ENCODE assay signal across 7 mouse cellular contexts in genomic region chr11:3912100-3912874, GRCm38 (mm10). TPM values are rescaled to one million over a fixed set of nuclear protein-coding genes. Genes with fewer than 3 reads are reported as not detected.
DNase-seq lines count a peak whose midpoint lies in the region; ATAC-seq and TF ChIP-seq lines count a peak whose summit lies in the region.

No protein-coding gene starts in this region.

- no peaks in the 10 kb centered on the region for H3K9me3 ChIP-seq in heart, embryonic 11.5 days (replicated peaks; ENCODE audit: control insufficient read depth, low read length)
- H3K9me3 ChIP-seq in limb, embryonic 11.5 days (ENCODE audit: control insufficient read depth, low read length): no peaks in the 10 kb centered on the region
- H3K9me3 ChIP-seq in midbrain, postnatal 0 days (ENCODE audit: low read length): no peaks in the 10 kb centered on the region

- TF ChIP-seq CTCF in brain, embryonic 14.5 days (IDR thresholded peaks at IDR 0.05; ENCODE audit: borderline replicate concordance, extremely low read depth, insufficient read depth, insufficient read length): no peak
- no peak for TF ChIP-seq CTCF in midbrain, postnatal 0 days (IDR thresholded peaks at IDR 0.05)

- H3K27ac ChIP-seq in heart, embryonic 11.5 days (ENCODE audit: low read depth, low read length): no peak overlapping the region
- no peak overlapping the region for H3K27ac ChIP-seq in limb, embryonic 11.5 days (replicated peaks; ENCODE audit: low read depth, low read length)
- H3K27ac ChIP-seq in midbrain, postnatal 0 days (ENCODE audit: low read depth, low read length): peak overlapping the region; percentile 82

- no peak for ATAC-seq in heart, embryonic 11.5 days (replicated peaks; ENCODE audit: insufficient number of reproducible peaks, low FRiP score, low TSS enrichment)
- ATAC-seq in limb, embryonic 11.5 days (ENCODE audit: insufficient number of reproducible peaks, low FRiP score, low TSS enrichment, low read depth): no peak
- no peak for ATAC-seq in midbrain, postnatal 0 days (ENCODE audit: low FRiP score)

- no peak for TF ChIP-seq POLR2A in brain, embryonic 14.5 days (IDR thresholded peaks at IDR 0.05; ENCODE audit: borderline replicate concordance, extremely low read depth, insufficient read depth, insufficient read length, poor library complexity, severe bottlenecking)

- H3K4me1 ChIP-seq in heart, embryonic 11.5 days (ENCODE audit: control insufficient read depth, insufficient read depth, low read length): peaks cover 33% of the 10 kb centered on the region
- peaks cover 8% of the 10 kb centered on the region for H3K4me1 ChIP-seq in limb, embryonic 11.5 days (ENCODE audit: control insufficient read depth, insufficient read depth, low read length)
- peaks cover 32% of the 10 kb centered on the region for H3K4me1 ChIP-seq in midbrain, postnatal 0 days (ENCODE audit: insufficient read depth, low read length)

- 27% methylated on average over 19 of the region's 19 CpGs for WGBS in heart, embryonic 11.5 days (ENCODE audit: insufficient replicate concordance)
- 26% methylated on average over 19 of the region's 19 CpGs for WGBS in limb, embryonic 11.5 days
- 7% methylated on average over 19 of the region's 19 CpGs for WGBS in midbrain, postnatal 0 days

- intact Hi-C loops in left cerebral cortex, postnatal 25 days (cut with DNase I): no loop called here

- 0 out of 2 replicates have a peak, but pooled peaks cover 7% of the 10 kb centered on the region for H3K27me3 ChIP-seq in heart, embryonic 11.5 days (ENCODE audit: control insufficient read depth, insufficient read depth, low read length)
- peaks cover 11% of the 10 kb centered on the region for H3K27me3 ChIP-seq in limb, embryonic 11.5 days (ENCODE audit: control insufficient read depth, insufficient read depth, low read length)
- H3K27me3 ChIP-seq in midbrain, postnatal 0 days (ENCODE audit: insufficient read depth, low read length): no peaks in the 10 kb centered on the region

- no peaks in the 10 kb centered on the region for H3K36me3 ChIP-seq in heart, embryonic 11.5 days (ENCODE audit: control insufficient read depth, insufficient read depth, low read length)
- H3K36me3 ChIP-seq in limb, embryonic 11.5 days (ENCODE audit: control insufficient read depth, insufficient read depth, low read length): no peaks in the 10 kb centered on the region
- H3K36me3 ChIP-seq in midbrain, postnatal 0 days (ENCODE audit: insufficient read depth, low read length): peaks cover 5% of the 10 kb centered on the region; the same call in 1 of the 2 replicates

- peak overlapping the region; percentile 65 for H3K4me3 ChIP-seq in heart, embryonic 11.5 days (ENCODE audit: low read depth, low read length)
- H3K4me3 ChIP-seq in limb, embryonic 11.5 days (ENCODE audit: low read depth, low read length): peak overlapping the region; percentile 45
- peak overlapping the region; percentile 56 for H3K4me3 ChIP-seq in midbrain, postnatal 0 days (ENCODE audit: low read depth, low read length)

- H3K9ac ChIP-seq in heart, embryonic 11.5 days (ENCODE audit: low read depth, low read length): peak overlapping the region; percentile 71
- 0 out of 2 replicates have a peak overlapping the region, but pooled peaks have one; percentile 22 for H3K9ac ChIP-seq in limb, embryonic 11.5 days (ENCODE audit: low read length)
- H3K9ac ChIP-seq in midbrain, postnatal 0 days (replicated peaks; ENCODE audit: low read length, poor library complexity, severe bottlenecking): peak overlapping the region; percentile 76

- peak; percentile 54 to 59 for DNase-seq in left cerebral cortex, postnatal 25 days (ENCODE audit: low spot score in 2 of 2)
- no peak for DNase-seq in left cerebral cortex, adult 8-10 months (ENCODE audit: low spot score in 2 of 2)
- peak; percentile 89 for DNase-seq in brain, embryonic 14.5 days (ENCODE audit: low read depth)
- peak; percentile 44 for DNase-seq in limb, embryonic 11.5 days (ENCODE audit: low spot score)
- peak; percentile 65 for DNase-seq in midbrain, postnatal 0 days (ENCODE audit: low spot score)
- DNase-seq in urinary bladder, adult 2 months (ENCODE audit: low spot score): no peak

- peak overlapping the region; percentile 96 for H3K4me2 ChIP-seq in heart, embryonic 11.5 days
- peak overlapping the region; percentile 83 for H3K4me2 ChIP-seq in limb, embryonic 11.5 days (ENCODE audit: low read depth, severe bottlenecking)
- H3K4me2 ChIP-seq in midbrain, postnatal 0 days (ENCODE audit: low read depth, low read length, poor library complexity, severe bottlenecking): peak overlapping the region; percentile 95

RNA-seq across cellular contexts. Expression of gene Slc35e4, which starts 2.2 kb away (rescaled TPM):
- total RNA-seq in left cerebral cortex, postnatal 25 days (2021): 10 to 100 TPM; 17.9 to 20.5 TPM
- total RNA-seq in left cerebral cortex, adult 8-10 months (2022): 10 to 100 TPM; 17.3 to 20.6 (median 19.9) TPM
- 13.2 and 13.5 TPM in 2 replicates for polyA plus RNA-seq in brain, embryonic 14.5 days (2012; rRNA removed)
- 2.9 and 3.0 TPM in 2 replicates for polyA plus RNA-seq in heart, embryonic 11.5 days (2014; fragmentation: Nextera tagmentation; extraction: Ambion mirVana)
- 1.7 and 2.1 TPM in 2 replicates for polyA plus RNA-seq in limb, embryonic 11.5 days (2014; fragmentation: Nextera tagmentation; extraction: Ambion mirVana)
- 48.2 and 56.5 TPM in 2 replicates for total RNA-seq in midbrain, postnatal 0 days (2014; rRNA removed)
- polyA plus RNA-seq in midbrain, postnatal 0 days (2015; fragmentation: Nextera tagmentation; extraction: Ambion mirVana): 27.3 and 27.4 TPM in 2 replicates
- 10.4 and 13.0 TPM in 2 replicates for polyA plus RNA-seq in urinary bladder, adult 2 months (2012; rRNA removed)

RNA-seq across cellular contexts. Expression of gene Dusp18, which starts 17.2 kb away (rescaled TPM):
- total RNA-seq in left cerebral cortex, postnatal 25 days (2021): 10 to 100 TPM; 28.8 to 32.5 TPM
- 10 to 100 TPM; 17.5 to 19.6 (median 18.1) TPM for total RNA-seq in left cerebral cortex, adult 8-10 months (2022)
- 17.6 and 26.4 TPM in 2 replicates for polyA plus RNA-seq in brain, embryonic 14.5 days (2012; rRNA removed)
- polyA plus RNA-seq in heart, embryonic 11.5 days (2014; fragmentation: Nextera tagmentation; extraction: Ambion mirVana): 11.9 and 12.2 TPM in 2 replicates
- 13.7 and 14.5 TPM in 2 replicates for polyA plus RNA-seq in limb, embryonic 11.5 days (2014; fragmentation: Nextera tagmentation; extraction: Ambion mirVana)
- total RNA-seq in midbrain, postnatal 0 days (2014; rRNA removed): 20.7 and 23.7 TPM in 2 replicates
- 20.5 and 24.1 TPM in 2 replicates for polyA plus RNA-seq in midbrain, postnatal 0 days (2015; fragmentation: Nextera tagmentation; extraction: Ambion mirVana)
- 2.5 and 3.0 TPM in 2 replicates for polyA plus RNA-seq in urinary bladder, adult 2 months (2012; rRNA removed)

RNA-seq across cellular contexts. Expression of gene 4921536K21Rik, which starts 17.4 kb away (rescaled TPM):
- under 1 TPM; 0.25 to 0.39 TPM for total RNA-seq in left cerebral cortex, postnatal 25 days (2021)
- total RNA-seq in left cerebral cortex, adult 8-10 months (2022): under 1 TPM; 0.21 to 0.86 (median 0.57) TPM
- 0.67 and 1.0 TPM in 2 replicates for polyA plus RNA-seq in brain, embryonic 14.5 days (2012; rRNA removed)
- not detected in 2 replicates for polyA plus RNA-seq in heart, embryonic 11.5 days (2014; fragmentation: Nextera tagmentation; extraction: Ambion mirVana)
- polyA plus RNA-seq in limb, embryonic 11.5 days (2014; fragmentation: Nextera tagmentation; extraction: Ambion mirVana): 0.33 and 0.47 TPM in 2 replicates
- total RNA-seq in midbrain, postnatal 0 days (2014; rRNA removed): 0.49 and 0.61 TPM in 2 replicates
- polyA plus RNA-seq in midbrain, postnatal 0 days (2015; fragmentation: Nextera tagmentation; extraction: Ambion mirVana): 0.28 and 0.41 TPM in 2 replicates
- polyA plus RNA-seq in urinary bladder, adult 2 months (2012; rRNA removed): 0.25 and 0.34 TPM in 2 replicates

RNA-seq across cellular contexts. Expression of gene Tcn2, which starts 19.7 kb away (rescaled TPM):
- total RNA-seq in left cerebral cortex, postnatal 25 days (2021): 10 to 100 TPM; 19.6 to 20.4 TPM
- 10 to 100 TPM; 17.0 to 37.4 (median 23.1) TPM for total RNA-seq in left cerebral cortex, adult 8-10 months (2022)
- polyA plus RNA-seq in brain, embryonic 14.5 days (2012; rRNA removed): 21.2 and 27.4 TPM in 2 replicates
- 71.2 and 72.5 TPM in 2 replicates for polyA plus RNA-seq in heart, embryonic 11.5 days (2014; fragmentation: Nextera tagmentation; extraction: Ambion mirVana)
- 24.2 and 28.9 TPM in 2 replicates for polyA plus RNA-seq in limb, embryonic 11.5 days (2014; fragmentation: Nextera tagmentation; extraction: Ambion mirVana)
- 20.9 and 28.8 TPM in 2 replicates for total RNA-seq in midbrain, postnatal 0 days (2014; rRNA removed)
- 22.0 and 27.0 TPM in 2 replicates for polyA plus RNA-seq in midbrain, postnatal 0 days (2015; fragmentation: Nextera tagmentation; extraction: Ambion mirVana)
- polyA plus RNA-seq in urinary bladder, adult 2 months (2012; rRNA removed): 101 and 110 TPM in 2 replicates

RNA-seq across cellular contexts. Expression of gene Osbp2, which starts 48.6 kb away (rescaled TPM):
- 100 to 1,000 TPM; 133 TPM for total RNA-seq in left cerebral cortex, postnatal 25 days (2021)
- total RNA-seq in left cerebral cortex, adult 8-10 months (2022): 100 to 1,000 TPM; 105 to 126 (median 115) TPM
- polyA plus RNA-seq in brain, embryonic 14.5 days (2012; rRNA removed): 18.4 and 26.2 TPM in 2 replicates
- 0.13 and 0.23 TPM in 2 replicates for polyA plus RNA-seq in heart, embryonic 11.5 days (2014; fragmentation: Nextera tagmentation; extraction: Ambion mirVana)
- polyA plus RNA-seq in limb, embryonic 11.5 days (2014; fragmentation: Nextera tagmentation; extraction: Ambion mirVana): 0.30 and 0.69 TPM in 2 replicates
- total RNA-seq in midbrain, postnatal 0 days (2014; rRNA removed): 67.2 and 96.0 TPM in 2 replicates
- polyA plus RNA-seq in midbrain, postnatal 0 days (2015; fragmentation: Nextera tagmentation; extraction: Ambion mirVana): 51.8 and 52.5 TPM in 2 replicates
- 0.98 and 2.0 TPM in 2 replicates for polyA plus RNA-seq in urinary bladder, adult 2 months (2012; rRNA removed)

Comparison
In these comparisons a context has a peak if more than half of its experiments do, and no peak if none do; other contexts are left out.
1. DNase-seq: peak in left cerebral cortex, postnatal 25 days (2 of 2), brain, embryonic 14.5 days (single experiment), limb, embryonic 11.5 days (single experiment) and midbrain, postnatal 0 days (single experiment); none in left cerebral cortex, adult 8-10 months (0 of 2) and urinary bladder, adult 2 months (single experiment).
2. H3K9ac ChIP-seq: peak in every context shown above with its lines; median percentile 76 in midbrain, postnatal 0 days; 71 in heart, embryonic 11.5 days; 22 in limb, embryonic 11.5 days.
3. Peak in every context shown above with its lines, with median percentiles within 50 percentile points of each other: H3K4me2 ChIP-seq and H3K4me3 ChIP-seq.